Mouse (Mus musculus): Measurements from ENCODE around the gene Smarcd1.
"Not testable (repeated sequence)": the region's sequence is repeated elsewhere in the genome, so short reads cannot be mapped to it uniquely, and the experiment has no call there.

Gene Smarcd1

GRCm38 (mm10) chr15:99715361-99715865 is 13.5 kb downstream of the Smarcd1 start:
- DNase-seq = peak in 1 of 2 experiments; percentile 38

GRCm38 (mm10) chr15:99715982-99716746 is 14.2 kb downstream of the Smarcd1 start:
- DNase-seq = peak; percentile 71 to 91

- peak in 1 of 2 experiments; percentile 39 for DNase-seq
These were observed 14.9 kb downstream of the Smarcd1 start for GRCm38 (mm10) chr15:99716814-99717213.

- DNase-seq = peak; percentile 84 to 93
These were observed 15.7 kb downstream of the Smarcd1 start, which contains the start of gene Gpd1 for GRCm38 (mm10) chr15:99717386-99718334. Gene Gpd1, plus strand, starts transcription at chr15:99717515.

GRCm38 (mm10) chr15:99718461-99719021 is 16.6 kb downstream of the Smarcd1 start:
- peak; percentile 67 to 84 for DNase-seq

GRCm38 (mm10) chr15:99719865-99720264 is 17.9 kb downstream of the Smarcd1 start:
- no peak for DNase-seq

- DNase-seq = peak in 1 of 2 experiments; percentile 44
These were observed 20.2 kb downstream of the Smarcd1 start for GRCm38 (mm10) chr15:99721921-99722743.

GRCm38 (mm10) chr15:99723120-99723514 is 21.2 kb downstream of the Smarcd1 start:
- DNase-seq = no peak

- DNase-seq = peak; percentile 64 to 85
These were observed 21.8 kb downstream of the Smarcd1 start for GRCm38 (mm10) chr15:99723515-99724291.

GRCm38 (mm10) chr15:99724292-99725021 is 22.5 kb downstream of the Smarcd1 start:
- DNase-seq = peak; percentile 82 to 92

GRCm38 (mm10) chr15:99725341-99726155 is 23.6 kb downstream of the Smarcd1 start, which contains the start of gene Cox14:
Gene Cox14, plus strand, starts transcription at chr15:99725618.
- DNase-seq = peak; percentile 91 to 97

- no peak for DNase-seq
These were observed 24.6 kb downstream of the Smarcd1 start for GRCm38 (mm10) chr15:99726549-99726948.

GRCm38 (mm10) chr15:99727039-99727438 is 25.1 kb downstream of the Smarcd1 start:
- DNase-seq = not testable (repeated sequence)

GRCm38 (mm10) chr15:99727525-99727924 is 25.6 kb downstream of the Smarcd1 start:
- DNase-seq = no peak

- DNase-seq = no peak
These were observed 26.3 kb downstream of the Smarcd1 start for GRCm38 (mm10) chr15:99728211-99728610.

- no peak for DNase-seq
These were observed 27.3 kb downstream of the Smarcd1 start for GRCm38 (mm10) chr15:99729056-99729783.

GRCm38 (mm10) chr15:99731167-99731566 is 29.2 kb downstream of the Smarcd1 start:
- DNase-seq = no peak

- no peak for DNase-seq
These were observed 29.7 kb downstream of the Smarcd1 start for GRCm38 (mm10) chr15:99731678-99732077.

GRCm38 (mm10) chr15:99733186-99733585 is 31.3 kb downstream of the Smarcd1 start:
- no peak for DNase-seq
